Mouse (Mus musculus) limb, embryonic 10.5 days (tissue): ENCODE measurements around the gene Hist1h2bl. TPM values are rescaled to one million over a fixed set of nuclear protein-coding genes. Genes with fewer than 3 reads are reported as not detected.

Experiments used
- microRNA-seq: library from miRNA; unstranded; fragments of <30 nt; microRNA quantifications from one replicate; pipeline ENCODE4, GENCODE M21; 2017
- polyA plus RNA-seq: library from polyadenylated mRNA; unstranded; fragments of >200 nt; fragmentation: Nextera tagmentation; extraction: Ambion mirVana; gene quantifications from 2 replicates; pipeline ENCODE4 v1.2.1, GENCODE M21; 2016

Hist1h2bl gene
- polyA plus RNA-seq, 1 experiment from 2014 or later = 2.0 TPM

Small RNA genes within 50 kb of the gene (microRNA-seq; reads per million reads assigned to microRNA genes)
- not detected for gene Gm44357
- gene Gm44367 = 0.88 reads per million
- 0.88 reads per million for gene Gm44454

Other genes with a start within 250 kb of the Hist1h2bl start
- gene Nkapl, start 247.6 kb downstream of the Hist1h2bl start, polyA plus RNA-seq = 2.0 and 2.4 TPM in 2 replicates
- 2.5 and 3.3 TPM in 2 replicates for gene Zkscan4, start 237.2 kb downstream of the Hist1h2bl start, polyA plus RNA-seq
- not detected in 2 replicates for gene Gm10065, start 236.7 kb downstream of the Hist1h2bl start, polyA plus RNA-seq
- 0.20 and 0.28 TPM in 2 replicates for gene AK157302, start 220.9 kb downstream of the Hist1h2bl start, polyA plus RNA-seq
- 3.6 and 5.0 TPM in 2 replicates for gene Gm11273, start 214.7 kb downstream of the Hist1h2bl start, polyA plus RNA-seq
- gene Zkscan8, start 185.0 kb downstream of the Hist1h2bl start, polyA plus RNA-seq = 6.8 and 9.6 TPM in 2 replicates
- 0.06 TPM in 1 of 2 replicates, not detected in the other for gene Olfr1366, start 173.3 kb downstream of the Hist1h2bl start, polyA plus RNA-seq
- not detected in 2 replicates for gene Olfr1535, start 156.2 kb downstream of the Hist1h2bl start, polyA plus RNA-seq
- not detected in 2 replicates for gene Olfr1364, start 134.4 kb downstream of the Hist1h2bl start, polyA plus RNA-seq
- not detected in 2 replicates for gene Olfr1362, start 102.1 kb downstream of the Hist1h2bl start, polyA plus RNA-seq
- not detected in 2 replicates for gene Olfr11, start 73.6 kb downstream of the Hist1h2bl start, polyA plus RNA-seq
- gene Olfr1361, start 52.8 kb downstream of the Hist1h2bl start, polyA plus RNA-seq = not detected in 2 replicates
- gene Olfr1360, start 38.7 kb downstream of the Hist1h2bl start, polyA plus RNA-seq = not detected in 2 replicates
- gene Olfr1359, start 18.0 kb downstream of the Hist1h2bl start, polyA plus RNA-seq = not detected in 2 replicates
- 19.5 and 28.4 TPM in 2 replicates for gene Hist1h2ai, start 279 bp upstream of the Hist1h2bl start, polyA plus RNA-seq
- gene Hist1h3h, start 1.5 kb upstream of the Hist1h2bl start, polyA plus RNA-seq = 8.0 and 10.2 TPM in 2 replicates
- 6.8 and 7.9 TPM in 2 replicates for gene Hist1h2bm, start 5.9 kb upstream of the Hist1h2bl start, polyA plus RNA-seq
- 0.92 and 1.6 TPM in 2 replicates for gene Hist1h4j, start 18.9 kb upstream of the Hist1h2bl start, polyA plus RNA-seq
- gene Hist1h4k, start 34.4 kb upstream of the Hist1h2bl start, polyA plus RNA-seq = 4.9 TPM in 1 of 2 replicates, not detected in the other
- gene Hist1h2ak, start 37.7 kb upstream of the Hist1h2bl start, polyA plus RNA-seq = 14.3 and 19.6 TPM in 2 replicates
- 1.4 and 3.8 TPM in 2 replicates for gene Hist1h2bn, start 38.0 kb upstream of the Hist1h2bl start, polyA plus RNA-seq
- 33.1 and 40.9 TPM in 2 replicates for gene Hist1h1b, start 64.5 kb upstream of the Hist1h2bl start, polyA plus RNA-seq
- 131 and 133 TPM in 2 replicates for gene Hist1h3i, start 67.2 kb upstream of the Hist1h2bl start, polyA plus RNA-seq
- 5.4 and 9.9 TPM in 2 replicates for gene Hist1h2an, start 71.1 kb upstream of the Hist1h2bl start, polyA plus RNA-seq
- 3.4 and 5.5 TPM in 2 replicates for gene Hist1h2bp, start 71.3 kb upstream of the Hist1h2bl start, polyA plus RNA-seq
- 17.9 and 22.1 TPM in 2 replicates for gene Hist1h2bq, start 94.1 kb upstream of the Hist1h2bl start, polyA plus RNA-seq
- gene Hist1h2ao, start 94.3 kb upstream of the Hist1h2bl start, polyA plus RNA-seq = 2.0 and 2.1 TPM in 2 replicates
- gene Hist1h4m, start 95.6 kb upstream of the Hist1h2bl start, polyA plus RNA-seq = not detected in 2 replicates
- gene Hist1h4n, start 116.1 kb upstream of the Hist1h2bl start, polyA plus RNA-seq = 10.5 and 11.5 TPM in 2 replicates
- gene Hist1h2ap, start 117.4 kb upstream of the Hist1h2bl start, polyA plus RNA-seq = 6,450 and 6,557 TPM in 2 replicates
- gene Hist1h2br, start 117.6 kb upstream of the Hist1h2bl start, polyA plus RNA-seq = 19.4 and 23.0 TPM in 2 replicates
- 22.4 and 27.0 TPM in 2 replicates for gene Zfp184, start 229.0 kb upstream of the Hist1h2bl start, polyA plus RNA-seq